Mouse (Mus musculus) MEL (cell line): ENCODE results near the gene 9130008F23Rik. TPM values are rescaled to one million over a fixed set of nuclear protein-coding genes. Genes with fewer than 3 reads are reported as not detected.
A peak's percentile ranks its signal among the peaks of the same experiment; 100 is the strongest.

Experiments
- DNase-seq: peaks from one replicate; pipeline ENCODE4 v3.0.0; 2011; ENCODE audit warnings: low read depth, low spot score
- H3K27ac ChIP-seq: 2 replicates; pipeline ENCODE4 v1.5.1; 2012; ENCODE audit warnings: low read depth, mild to moderate bottlenecking, control low read depth, low read length, moderate library complexity; ENCODE audit not compliant: control insufficient read depth
- H3K27me3 ChIP-seq, 2 experiments: fragments of 150-350 bp in 1 of 2; sonication (generic) in 1 of 2; 2 replicates each; pipeline ENCODE4 v1.6.1; 2012; ENCODE audit warnings: low read length in 2 of 2, mild to moderate bottlenecking in 2 of 2, improper control_type of control experiment in 1 of 2, moderate library complexity in 1 of 2; ENCODE audit not compliant: insufficient read depth in 2 of 2, control insufficient read depth in 1 of 2
- H3K36me3 ChIP-seq, 2 experiments: 2 replicates each; pipeline ENCODE4 v1.6.1; 2012 to 2014; ENCODE audit warnings: low read length in 2 of 2, improper control_type of control experiment in 1 of 2, inconsistent platforms in 1 of 2, mild to moderate bottlenecking in 1 of 2; ENCODE audit not compliant: insufficient read depth in 2 of 2, control insufficient read depth in 1 of 2
- H3K4me1 ChIP-seq, 2 experiments: fragments of 150-350 bp in 1 of 2; sonication (generic) in 1 of 2; 2 replicates each; pipeline ENCODE4 v1.6.1; 2012; ENCODE audit warnings: low read length in 2 of 2, improper control_type of control experiment in 1 of 2, mild to moderate bottlenecking in 1 of 2; ENCODE audit not compliant: insufficient read depth in 2 of 2, control insufficient read depth in 1 of 2
- H3K4me3 ChIP-seq, 2 experiments: fragments of 150-350 bp in 1 of 2; sonication (generic) in 1 of 2; 2 replicates each; pipeline ENCODE4 v1.5.1; 2012; ENCODE audit warnings: low read depth in 2 of 2, low read length in 2 of 2, mild to moderate bottlenecking in 2 of 2, moderate library complexity in 2 of 2, control low read depth in 1 of 2, improper control_type of control experiment in 1 of 2; ENCODE audit not compliant: control insufficient read depth in 1 of 2, insufficient read depth in 1 of 2
- H3K79me2 ChIP-seq: 2 replicates; pipeline ENCODE4 v1.6.1; 2012; ENCODE audit warnings: mild to moderate bottlenecking, low read length, moderate library complexity; ENCODE audit not compliant: control insufficient read depth, poor library complexity, insufficient read depth
- H3K9ac ChIP-seq: 2 replicates; pipeline ENCODE4 v1.6.1; 2012; ENCODE audit warnings: low read depth, mild to moderate bottlenecking, control low read depth, low read length, moderate library complexity; ENCODE audit not compliant: control insufficient read depth, poor library complexity, severe bottlenecking
- H3K9me3 ChIP-seq: fragments of 150-350 bp; sonication (generic); replicated peaks from 2 replicates; pipeline ENCODE4 v1.6.1; 2012; ENCODE audit warnings: mild to moderate bottlenecking, low read length, improper control_type of control experiment, moderate library complexity; ENCODE audit not compliant: insufficient read depth
- BHLHE40 ChIP-seq: IDR thresholded peaks from 2 replicates; pipeline ENCODE4 v1.6.1; 2012; ENCODE audit warnings: low read depth, mild to moderate bottlenecking, inconsistent platforms, low read length, improper control_type of control experiment, borderline replicate concordance
- CHD1 ChIP-seq: IDR thresholded peaks from 2 replicates; pipeline ENCODE4 v1.6.1; 2012; ENCODE audit warnings: low read depth, mild to moderate bottlenecking, inconsistent platforms, low read length, improper control_type of control experiment
- CHD2 ChIP-seq: IDR thresholded peaks from 2 replicates; pipeline ENCODE4 v1.6.1; 2011; ENCODE audit warnings: low read length, improper control_type of control experiment
- CTCF ChIP-seq, 3 experiments: IDR thresholded peaks in 2 of 3; conservative IDR thresholded peaks in 1 of 3; 2 replicates each; pipeline ENCODE4 v1.5.1; 2011 to 2012; ENCODE audit warnings: low read length in 3 of 3, low read depth in 2 of 3, mild to moderate bottlenecking in 2 of 3, improper control_type of control experiment in 1 of 3, inconsistent platforms in 1 of 3, mixed read lengths in 1 of 3, moderate library complexity in 1 of 3; ENCODE audit not compliant: control insufficient read depth in 1 of 3, insufficient read depth in 1 of 3, poor library complexity in 1 of 3, severe bottlenecking in 1 of 3
- E2F4 ChIP-seq: IDR thresholded peaks from 2 replicates; pipeline ENCODE4 v1.6.1; 2011; ENCODE audit warnings: low read depth, low read length, improper control_type of control experiment, borderline replicate concordance
- ELF1 ChIP-seq: IDR thresholded peaks from 2 replicates; pipeline ENCODE4 v1.6.1; 2014; ENCODE audit warnings: low read depth, mild to moderate bottlenecking, inconsistent platforms, low read length, improper control_type of control experiment, moderate library complexity
- EP300 ChIP-seq, 2 experiments: IDR thresholded peaks; 2 replicates each; pipeline ENCODE4 v1.6.1; 2011; ENCODE audit warnings: improper control_type of control experiment in 2 of 2, low read length in 2 of 2, low read depth in 1 of 2, mild to moderate bottlenecking in 1 of 2
- ETS1 ChIP-seq: IDR thresholded peaks from 2 replicates; pipeline ENCODE4 v1.6.1; 2012; ENCODE audit warnings: low read depth, mild to moderate bottlenecking, inconsistent platforms, low read length, improper control_type of control experiment, moderate library complexity
- GABPA ChIP-seq: IDR thresholded peaks from 2 replicates; pipeline ENCODE4 v1.6.1; 2012; ENCODE audit warnings: low read depth, mild to moderate bottlenecking, inconsistent platforms, low read length, improper control_type of control experiment, moderate library complexity
- GATA1 ChIP-seq: IDR thresholded peaks from 2 replicates; pipeline ENCODE4 v1.6.1; 2011; ENCODE audit warnings: low read depth, low read length, improper control_type of control experiment
- HCFC1 ChIP-seq: IDR thresholded peaks from 2 replicates; pipeline ENCODE4 v1.6.1; 2012; ENCODE audit warnings: low read depth, mild to moderate bottlenecking, inconsistent platforms, low read length, improper control_type of control experiment, moderate library complexity
- JUND ChIP-seq: IDR thresholded peaks from 2 replicates; pipeline ENCODE4 v1.6.1; 2011; ENCODE audit warnings: low read depth, mild to moderate bottlenecking, improper control_type of control experiment, low read length
- KAT2A ChIP-seq: conservative IDR thresholded peaks from 2 replicates; pipeline ENCODE4 v1.6.1; 2012; ENCODE audit warnings: low read depth, low read length, improper control_type of control experiment, inconsistent platforms
- MAFK ChIP-seq: IDR thresholded peaks from 2 replicates; pipeline ENCODE4 v1.6.1; 2011; ENCODE audit warnings: low read depth, mild to moderate bottlenecking, low read length, improper control_type of control experiment, borderline replicate concordance
- MAX ChIP-seq: IDR thresholded peaks from 2 replicates; pipeline ENCODE4 v1.6.1; 2011; ENCODE audit warnings: low read length, improper control_type of control experiment
- MEF2A ChIP-seq: IDR thresholded peaks from 2 replicates; pipeline ENCODE4 v1.6.1; 2014; ENCODE audit warnings: low read depth, mild to moderate bottlenecking, inconsistent platforms, low read length, improper control_type of control experiment; ENCODE audit not compliant: poor library complexity, insufficient replicate concordance, severe bottlenecking; ENCODE audit errors: extremely low read depth
- MXI1 ChIP-seq: IDR thresholded peaks from 2 replicates; pipeline ENCODE4 v1.6.1; 2011; ENCODE audit warnings: mild to moderate bottlenecking, low read depth, low read length, improper control_type of control experiment
- MYB ChIP-seq: IDR thresholded peaks from 2 replicates; pipeline ENCODE4 v1.6.1; 2011; ENCODE audit warnings: mild to moderate bottlenecking, low read depth, low read length, improper control_type of control experiment
- MYC ChIP-seq: IDR thresholded peaks from 2 replicates; pipeline ENCODE4 v1.6.1; 2011; ENCODE audit warnings: low read depth, mild to moderate bottlenecking, low read length, improper control_type of control experiment, moderate library complexity
- NELFE ChIP-seq: IDR thresholded peaks from 2 replicates; pipeline ENCODE4 v1.6.1; 2011; ENCODE audit warnings: low read depth, low read length, improper control_type of control experiment
- NRF1 ChIP-seq: IDR thresholded peaks from 2 replicates; pipeline ENCODE4 v1.6.1; 2014; ENCODE audit warnings: low read depth, mild to moderate bottlenecking, inconsistent platforms, low read length, improper control_type of control experiment, moderate library complexity; ENCODE audit not compliant: poor library complexity, insufficient read depth, severe bottlenecking
- POLR2A ChIP-seq, 2 experiments: IDR thresholded peaks; 2 replicates each; pipeline ENCODE4 v1.6.1; 2011 to 2012; ENCODE audit warnings: low read length in 2 of 2, mild to moderate bottlenecking in 2 of 2, control low read depth in 1 of 2, improper control_type of control experiment in 1 of 2, low read depth in 1 of 2, moderate library complexity in 1 of 2; ENCODE audit not compliant: control insufficient read depth in 1 of 2, insufficient read depth in 1 of 2, poor library complexity in 1 of 2
- POLR2AphosphoS2 ChIP-seq: IDR thresholded peaks from 2 replicates; pipeline ENCODE4 v1.6.1; 2011; ENCODE audit warnings: low read length, improper control_type of control experiment
- POLR2AphosphoS5 ChIP-seq: IDR thresholded peaks from 2 replicates; pipeline ENCODE4 v1.6.1; 2012; ENCODE audit warnings: low read depth, borderline replicate concordance, mild to moderate bottlenecking, inconsistent platforms, low read length, moderate library complexity, mixed read lengths
- RAD21 ChIP-seq: IDR thresholded peaks from 2 replicates; pipeline ENCODE4 v1.6.1; 2011; ENCODE audit warnings: mild to moderate bottlenecking, low read depth, low read length, improper control_type of control experiment
- RCOR1 ChIP-seq: IDR thresholded peaks from 2 replicates; pipeline ENCODE4 v1.6.1; 2012; ENCODE audit warnings: low read depth, mild to moderate bottlenecking, inconsistent platforms, low read length, improper control_type of control experiment
- SIN3A ChIP-seq: IDR thresholded peaks from 2 replicates; pipeline ENCODE4 v1.6.1; 2012; ENCODE audit warnings: low read length, improper control_type of control experiment, inconsistent platforms
- SMC3 ChIP-seq: IDR thresholded peaks from 2 replicates; pipeline ENCODE4 v1.6.1; 2011; ENCODE audit warnings: low read depth, low read length, improper control_type of control experiment
- TAL1 ChIP-seq: IDR thresholded peaks from 2 replicates; pipeline ENCODE4 v1.6.1; 2012; ENCODE audit warnings: mild to moderate bottlenecking, inconsistent platforms, low read length, moderate library complexity, mixed read lengths
- TBP ChIP-seq: IDR thresholded peaks from 2 replicates; pipeline ENCODE4 v1.8.0; 2011; ENCODE audit warnings: low read depth, low read length, improper control_type of control experiment
- TCF12 ChIP-seq: IDR thresholded peaks from 2 replicates; pipeline ENCODE4 v1.6.1; 2014; ENCODE audit warnings: low read depth, mild to moderate bottlenecking, inconsistent platforms, low read length, improper control_type of control experiment, moderate library complexity
- UBTF ChIP-seq: IDR thresholded peaks from 2 replicates; pipeline ENCODE4 v1.6.1; 2012; ENCODE audit warnings: low read depth, mild to moderate bottlenecking, inconsistent platforms, low read length, improper control_type of control experiment, moderate library complexity, borderline replicate concordance; ENCODE audit not compliant: insufficient read depth
- USF1 ChIP-seq: IDR thresholded peaks from 2 replicates; pipeline ENCODE4 v1.6.1; 2014; ENCODE audit warnings: low read depth, mild to moderate bottlenecking, inconsistent platforms, low read length, improper control_type of control experiment, moderate library complexity
- USF2 ChIP-seq, 2 experiments: IDR thresholded peaks; 2 replicates each; pipeline ENCODE4 v1.6.1; 2011 to 2012; ENCODE audit warnings: improper control_type of control experiment in 2 of 2, low read length in 2 of 2, borderline replicate concordance in 1 of 2, inconsistent platforms in 1 of 2, low read depth in 1 of 2, mild to moderate bottlenecking in 1 of 2; ENCODE audit not compliant: insufficient read depth in 1 of 2
- ZC3H11A ChIP-seq: IDR thresholded peaks from 2 replicates; pipeline ENCODE4 v1.6.1; 2012; ENCODE audit warnings: low read depth, mild to moderate bottlenecking, inconsistent platforms, low read length, improper control_type of control experiment
- ZKSCAN1 ChIP-seq: IDR thresholded peaks from 2 replicates; pipeline ENCODE4 v1.6.1; 2012; ENCODE audit warnings: low read depth, mild to moderate bottlenecking, inconsistent platforms, low read length, improper control_type of control experiment, moderate library complexity
- ZMIZ1 ChIP-seq: IDR thresholded peaks from 2 replicates; pipeline ENCODE4 v1.6.1; 2012; ENCODE audit warnings: low read depth, mild to moderate bottlenecking, inconsistent platforms, low read length, improper control_type of control experiment, moderate library complexity
- polyA plus RNA-seq, 2 experiments: library from polyadenylated mRNA; stranded (reverse) in 1 of 2; unstranded in 1 of 2; fragments of >175 nt in 1 of 2; fragments of >200 nt in 1 of 2; gene quantifications; 2 replicates each; pipeline versions ENCODE4 v1.2.1 to v1.2.4; 2012; ENCODE audit warnings: low replicate concordance in 2 of 2, low read depth in 1 of 2; ENCODE audit not compliant: insufficient read length in 2 of 2, insufficient read depth in 1 of 2, missing spikeins in 1 of 2
- total RNA-seq: library from RNA; depleted of rRNA; stranded (reverse); fragments of 300-350 nt; gene quantifications from 2 replicates; pipeline ENCODE4 v1.2.3, GENCODE M21; 2012

The 9130008F23Rik gene
- total and polyA plus RNA-seq, 3 experiments = 1.1 to 1.3 TPM; not detected in 1

DNA sequence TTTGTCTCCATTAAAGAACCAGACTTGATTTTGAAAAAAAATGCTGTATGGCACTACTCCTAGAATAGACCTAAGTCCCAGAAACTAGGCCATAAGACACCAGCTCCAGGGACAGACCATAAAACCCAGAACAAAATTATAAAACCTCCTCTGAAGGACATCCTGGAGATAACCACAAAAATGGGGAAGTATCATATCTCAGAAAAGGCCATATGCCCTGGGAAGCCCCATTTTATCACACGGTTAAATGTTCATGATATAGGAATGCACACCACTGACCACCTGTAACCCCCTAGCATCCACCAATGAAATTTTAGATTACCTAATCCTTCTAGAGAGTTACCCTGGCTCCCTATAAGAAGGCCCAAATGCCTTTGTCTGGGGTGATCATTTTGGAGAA is 4.8 kb downstream of the 9130008F23Rik start:
- Histone ChIP-seq H3K36me3 (peaks cover 0 to 45% of the 10 kb centered on the region in 2 experiments; a peak in 2 of 4 replicates), H3K79me2 (peaks cover 5% of the 10 kb centered on the region; the same call in 1 of the 2 replicates), H3K9ac (no peak overlapping the region), H3K4me3 (peak overlapping the region in 1 of 2 experiments; percentile 13; a peak in 1 of 4 replicates), H3K4me1 (peaks cover 20 to 25% of the 10 kb centered on the region in 2 experiments), H3K27me3 (no peaks in the 10 kb centered on the region), H3K27ac (peak overlapping the region; percentile 39; the same call in 1 of the 2 replicates), H3K9me3 (no peaks in the 10 kb centered on the region)
- DNase-seq = peak; percentile 76
- peak; percentile 73 for TF ChIP-seq TCF12
- 0 out of 2 replicates have a peak, but pooled peaks have one; percentile 22 for TF ChIP-seq CHD2
- TF ChIP-seq MXI1 = 0 out of 2 replicates have a peak, but pooled peaks have one; percentile 37
- no peak for TF ChIP-seq ZMIZ1
- TF ChIP-seq ZKSCAN1 = no peak
- TF ChIP-seq MYB = peak; percentile 25; the same call in 1 of the 2 replicates
- TF ChIP-seq E2F4 = no peak
- TF ChIP-seq MYC = no peak
- no peak for TF ChIP-seq USF1
- TF ChIP-seq NELFE = no peak
- TF ChIP-seq JUND = no peak
- peak; percentile 66 for TF ChIP-seq SIN3A
- TF ChIP-seq RCOR1 = peak; percentile 86
- TF ChIP-seq MAFK = peak; percentile 47; the same call in 1 of the 2 replicates
- TF ChIP-seq ETS1 = peak; percentile 87
- no peak for TF ChIP-seq ELF1
- TF ChIP-seq GATA1 = peak; percentile 80
- TF ChIP-seq UBTF = no peak
- 0 out of 2 replicates have a peak, but pooled peaks have one; percentile 45 for TF ChIP-seq MAX
- TF ChIP-seq USF2 (IDR thresholded peaks at IDR 0.05; ENCODE audit: borderline replicate concordance in 1 of 2, insufficient read depth in 1 of 2, low read depth in 1 of 2, low read length in 2 of 2) = no peak
- no peak for TF ChIP-seq CHD1
- no peak for TF ChIP-seq RAD21
- peak; percentile 37; the same call in 1 of the 2 replicates for TF ChIP-seq KAT2A
- TF ChIP-seq NRF1 = no peak
- no peak for TF ChIP-seq POLR2AphosphoS5
- TF ChIP-seq SMC3 = no peak
- TF ChIP-seq POLR2AphosphoS2 = no peak
- TF ChIP-seq HCFC1 = no peak
- no peak for TF ChIP-seq CTCF (IDR thresholded peaks at IDR 0.05 in 2 of 3, conservative IDR thresholded peaks at IDR 0.05 in 1 of 3; ENCODE audit: control insufficient read depth in 1 of 3, insufficient read depth in 1 of 3, low read depth in 2 of 3, low read length in 3 of 3, poor library complexity in 1 of 3, severe bottlenecking in 1 of 3)
- no peak for TF ChIP-seq TBP
- TF ChIP-seq EP300 (IDR thresholded peaks at IDR 0.05; ENCODE audit: low read depth in 1 of 2, low read length in 2 of 2) = peak; percentile 80 to 94
- TF ChIP-seq BHLHE40 = peak; percentile 45; the same call in 1 of the 2 replicates
- no peak for TF ChIP-seq GABPA
- TF ChIP-seq ZC3H11A = no peak
- TF ChIP-seq TAL1 = peak; percentile 47
- no peak for TF ChIP-seq POLR2A (IDR thresholded peaks at IDR 0.05; ENCODE audit: control insufficient read depth in 1 of 2, insufficient read depth in 1 of 2, low read depth in 1 of 2, low read length in 2 of 2, poor library complexity in 1 of 2)
- TF ChIP-seq MEF2A = no peak
